ENCODE assay signal across 21 mouse cellular contexts in the genomic region with DNA sequence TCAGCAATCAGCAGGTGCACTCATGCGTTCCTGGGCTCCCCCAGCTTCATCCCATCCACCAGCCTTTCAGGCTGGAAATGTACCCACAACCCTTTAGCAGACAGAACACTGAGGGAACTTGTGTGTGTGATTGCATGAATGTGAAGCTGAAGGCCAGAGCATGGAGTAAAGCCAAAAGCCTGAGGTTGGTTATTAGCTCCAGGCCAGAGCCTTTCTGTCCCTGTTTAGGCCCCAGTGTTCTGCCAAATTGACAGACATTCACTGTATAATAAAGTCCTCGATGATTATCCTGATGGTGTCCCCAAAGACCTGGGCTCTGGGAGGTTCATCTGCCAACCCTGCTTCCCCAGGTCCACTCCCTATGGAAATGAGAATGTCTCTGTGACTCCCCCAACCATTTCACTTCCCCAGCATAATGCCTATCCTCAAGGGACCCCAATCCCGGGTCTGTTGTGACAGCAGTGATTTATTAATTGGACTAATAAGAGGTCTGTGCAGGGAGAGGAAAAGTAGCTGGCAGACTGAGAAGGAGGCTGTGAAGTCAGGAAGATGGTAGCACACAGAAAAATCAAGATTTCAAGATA. TPM values are rescaled to one million over a fixed set of nuclear protein-coding genes. Genes with fewer than 3 reads are reported as not detected.
DNase-seq lines count a peak whose midpoint lies in the region; ATAC-seq and TF ChIP-seq lines count a peak whose summit lies in the region.
"Had no signal": no experiment of that assay in that cellular context is flagged by ENCODE, and none has a peak within 500 bp of the region (broad histone marks: within the 10 kb centered on the region; RNA-seq: fewer than 3 reads in every experiment).

No protein-coding gene starts in this region.

- no peak overlapping the region for H3K27ac ChIP-seq in hindbrain, embryonic 13.5 days
- no peak overlapping the region for H3K27ac ChIP-seq in hindbrain, embryonic 14.5 days
- H3K27ac ChIP-seq in midbrain, embryonic 15.5 days, result no peak overlapping the region
- H3K27ac ChIP-seq: embryonic facial prominence, embryonic 12.5 days; limb, embryonic 15.5 days; midbrain, embryonic 13.5 days; stomach, postnatal 0 days had no signal

- H3K36me3 ChIP-seq in hindbrain, embryonic 13.5 days, result no peaks in the 10 kb centered on the region
- no peaks in the 10 kb centered on the region for H3K36me3 ChIP-seq in hindbrain, embryonic 14.5 days (replicated peaks; ENCODE audit: control insufficient read depth, insufficient read depth)
- no peaks in the 10 kb centered on the region for H3K36me3 ChIP-seq in midbrain, embryonic 15.5 days (replicated peaks)
- H3K36me3 ChIP-seq: embryonic facial prominence, embryonic 12.5 days; heart, embryonic 12.5 days; limb, embryonic 15.5 days; midbrain, embryonic 13.5 days had no signal

- no peak for TF ChIP-seq POLR2A in brain, embryonic 14.5 days (IDR thresholded peaks at IDR 0.05; ENCODE audit: borderline replicate concordance, extremely low read depth, insufficient read depth, insufficient read length, poor library complexity, severe bottlenecking)

- peak; percentile 32; the same call in 1 of the 2 replicates for ATAC-seq in hindbrain, embryonic 13.5 days (ENCODE audit: low FRiP score)
- ATAC-seq in hindbrain, embryonic 14.5 days (ENCODE audit: low FRiP score), result no peak
- ATAC-seq in midbrain, embryonic 15.5 days (replicated peaks), result no peak
- ATAC-seq: forebrain, embryonic 16.5 days; midbrain, embryonic 13.5 days had no signal

- H3K9me3 ChIP-seq in hindbrain, embryonic 13.5 days, result no peaks in the 10 kb centered on the region
- no peaks in the 10 kb centered on the region for H3K9me3 ChIP-seq in hindbrain, embryonic 14.5 days (ENCODE audit: control insufficient read depth, low read length)
- H3K9me3 ChIP-seq in midbrain, embryonic 15.5 days, result no peaks in the 10 kb centered on the region
- H3K9me3 ChIP-seq: embryonic facial prominence, embryonic 12.5 days; limb, embryonic 15.5 days; midbrain, embryonic 13.5 days had no signal

- no peaks in the 10 kb centered on the region for H3K27me3 ChIP-seq in hindbrain, embryonic 13.5 days
- H3K27me3 ChIP-seq in hindbrain, embryonic 14.5 days (ENCODE audit: control insufficient read depth, insufficient read depth, low read length), result no peaks in the 10 kb centered on the region
- H3K27me3 ChIP-seq in midbrain, embryonic 15.5 days (replicated peaks), result no peaks in the 10 kb centered on the region
- H3K27me3 ChIP-seq: CH12.LX; embryonic facial prominence, embryonic 12.5 days; heart, embryonic 12.5 days; limb, embryonic 15.5 days; midbrain, embryonic 13.5 days had no signal

- H3K4me1 ChIP-seq in hindbrain, embryonic 13.5 days (replicated peaks), result peaks cover 9% of the 10 kb centered on the region; the same call in 1 of the 2 replicates
- 0 out of 2 replicates have a peak, but pooled peaks cover 3% of the 10 kb centered on the region for H3K4me1 ChIP-seq in hindbrain, embryonic 14.5 days (replicated peaks; ENCODE audit: control insufficient read depth, insufficient read depth, low read length)
- no peaks in the 10 kb centered on the region for H3K4me1 ChIP-seq in midbrain, embryonic 15.5 days
- H3K4me1 ChIP-seq: embryonic facial prominence, embryonic 12.5 days; heart, embryonic 12.5 days; limb, embryonic 15.5 days; midbrain, embryonic 13.5 days had no signal

- WGBS in hindbrain, embryonic 13.5 days, result 45% methylated on average over 3 of the region's 3 CpGs
- WGBS in hindbrain, embryonic 14.5 days, result 42% methylated on average over 3 of the region's 3 CpGs
- WGBS in midbrain, embryonic 15.5 days, result 59% methylated on average over 3 of the region's 3 CpGs

- H3K4me2 ChIP-seq in hindbrain, embryonic 13.5 days, result no peak overlapping the region
- no peak overlapping the region for H3K4me2 ChIP-seq in hindbrain, embryonic 14.5 days (replicated peaks)
- no peak overlapping the region for H3K4me2 ChIP-seq in midbrain, embryonic 15.5 days
- H3K4me2 ChIP-seq: embryonic facial prominence, embryonic 12.5 days; heart, embryonic 12.5 days; limb, embryonic 15.5 days; midbrain, embryonic 13.5 days had no signal

- TF ChIP-seq CTCF in brain, embryonic 14.5 days (IDR thresholded peaks at IDR 0.05; ENCODE audit: borderline replicate concordance, extremely low read depth, insufficient read depth, insufficient read length), result no peak

- H3K4me3 ChIP-seq in hindbrain, embryonic 13.5 days, result no peak overlapping the region
- no peak overlapping the region for H3K4me3 ChIP-seq in hindbrain, embryonic 14.5 days (replicated peaks; ENCODE audit: low read length)
- H3K4me3 ChIP-seq in midbrain, embryonic 15.5 days, result no peak overlapping the region
- H3K4me3 ChIP-seq: embryonic facial prominence, embryonic 12.5 days; heart, embryonic 12.5 days; limb, embryonic 15.5 days; midbrain, embryonic 13.5 days had no signal

- no peak overlapping the region for H3K9ac ChIP-seq in hindbrain, embryonic 13.5 days
- H3K9ac ChIP-seq in hindbrain, embryonic 14.5 days, result no peak overlapping the region
- no peak overlapping the region for H3K9ac ChIP-seq in midbrain, embryonic 15.5 days
- H3K9ac ChIP-seq: embryonic facial prominence, embryonic 12.5 days; heart, embryonic 12.5 days; limb, embryonic 15.5 days; midbrain, embryonic 13.5 days had no signal

- DNase-seq in adrenal gland, postnatal 14 days, result peak; percentile 49
- no peak for DNase-seq in adrenal gland, postnatal 4 days (ENCODE audit: low spot score in 2 of 2)
- DNase-seq in hindbrain, embryonic 14.5 days (ENCODE audit: low spot score), result no peak
- DNase-seq in MN1 (ENCODE audit: low spot score), result peak; percentile 34
- DNase-seq in brain, embryonic 14.5 days (ENCODE audit: low read depth), result peak; percentile 31
- DNase-seq: cerebellum, adult 9-11 months; gastrocnemius, postnatal 36 days; heart, postnatal 14 days; kidney, adult 9 months; kidney, postnatal 36 days; lung, postnatal 10 days; thymus, postnatal 14 days had no signal

RNA-seq across cellular contexts. Expression of a gene that starts 9.7 kb away (rescaled TPM):
- total RNA-seq in adrenal gland, postnatal 14 days (2021), result 17.4 and 19.0 TPM in 2 replicates
- 10 to 100 TPM; 23.5 to 26.2 TPM for total RNA-seq in adrenal gland, postnatal 4 days (2021)
- 27.1 and 30.5 TPM in 2 replicates for polyA plus RNA-seq in hindbrain, embryonic 13.5 days (2015; fragmentation: Nextera tagmentation; extraction: Ambion mirVana)
- 37.8 and 38.1 TPM in 2 replicates for polyA plus RNA-seq in hindbrain, embryonic 14.5 days (2014; fragmentation: Nextera tagmentation; extraction: Ambion mirVana)
- 25.2 and 30.3 TPM in 2 replicates for polyA plus RNA-seq in brain, embryonic 14.5 days (2012; rRNA removed)
- polyA plus RNA-seq in midbrain, embryonic 15.5 days (2015; fragmentation: Nextera tagmentation; extraction: Ambion mirVana), result 34.8 and 36.8 TPM in 2 replicates

Comparison
In these comparisons a context has a peak if more than half of its experiments do, and no peak if none do; other contexts are left out.
1. DNase-seq: peak in adrenal gland, postnatal 14 days (single experiment), MN1 (single experiment) and brain, embryonic 14.5 days (single experiment); none in adrenal gland, postnatal 4 days (0 of 2) and hindbrain, embryonic 14.5 days (single experiment).